Mouse (Mus musculus) hindbrain, embryonic 13.5 days (tissue): ENCODE measurements at regions not wholly inside any gene's neighbourhood (a gene's known extent, or its start where the extent isn't known, plus 50 kb on each side); places are given as distances from the start of the nearest gene placed in this dataset.

Experiments
- ATAC-seq: fragments of 200-750 bp; cut with Nextera tagmentation; 2 replicates; pipeline ENCODE4 v1.8.0; 2017; ENCODE audit warnings: moderate TSS enrichment; ENCODE audit not compliant: low FRiP score
- H3K27ac ChIP-seq: fragments of 300-500 bp; sonication (generic); 2 replicates; pipeline ENCODE4 v1.5.1; 2015; ENCODE audit warnings: inconsistent platforms, mild to moderate bottlenecking, moderate library complexity
- H3K27me3 ChIP-seq: fragments of 300-500 bp; sonication (generic); 2 replicates; pipeline ENCODE4 v1.6.1; 2015; ENCODE audit warnings: mild to moderate bottlenecking, inconsistent platforms
- H3K36me3 ChIP-seq: fragments of 300-500 bp; sonication (generic); 2 replicates; pipeline ENCODE4 v1.6.1; 2015; ENCODE audit warnings: mild to moderate bottlenecking, inconsistent platforms
- H3K4me1 ChIP-seq: fragments of 300-500 bp; sonication (generic); replicated peaks from 2 replicates; pipeline ENCODE4 v1.6.1; 2015; ENCODE audit warnings: inconsistent platforms
- H3K4me2 ChIP-seq: fragments of 300-500 bp; sonication (generic); 2 replicates; pipeline ENCODE4 v1.6.1; 2015; ENCODE audit warnings: inconsistent platforms, mild to moderate bottlenecking, moderate library complexity
- H3K4me3 ChIP-seq: fragments of 300-500 bp; sonication (generic); 2 replicates; pipeline ENCODE4 v1.5.1; 2015; ENCODE audit warnings: mild to moderate bottlenecking, inconsistent platforms
- H3K9ac ChIP-seq: fragments of 300-500 bp; sonication (generic); 2 replicates; pipeline ENCODE4 v1.6.1; 2015; ENCODE audit warnings: mild to moderate bottlenecking, inconsistent platforms
- H3K9me3 ChIP-seq: fragments of 300-500 bp; sonication (generic); 2 replicates; pipeline ENCODE4 v1.6.1; 2016; ENCODE audit warnings: inconsistent platforms
- WGBS: fragments of 180-500 bp; shearing (Covaris S2); methylation state at CpG from one replicate; pipeline ENCODE4 v1.1.7; 2015; 5-methylcytosine and 5-hydroxymethylcytosine counted together

DNA sequence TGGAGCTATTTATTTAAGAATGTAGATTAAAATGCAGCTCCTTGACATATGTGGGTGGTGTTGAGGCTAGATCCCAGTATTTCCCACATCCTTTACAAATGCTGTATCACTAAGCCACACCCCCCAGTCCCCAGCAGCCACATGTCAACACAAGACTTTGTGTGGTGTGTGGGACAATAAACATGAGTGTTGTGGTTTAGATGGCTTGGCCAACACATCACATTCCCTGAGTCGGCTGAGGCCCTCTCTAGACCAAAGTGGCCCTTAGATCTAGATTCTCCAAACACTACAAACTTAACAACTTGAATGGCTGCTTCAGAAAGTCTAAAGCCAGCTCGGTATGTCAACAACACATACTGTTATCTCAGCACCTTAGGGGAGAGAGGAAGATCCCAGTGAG lies 94.2 kb upstream of the Nxt1 start:
- H3K9me3 ChIP-seq: no peaks in the 10 kb centered on the region
- H3K9ac ChIP-seq: no peak overlapping the region
- no peak overlapping the region for H3K4me2 ChIP-seq
- 81% methylated on average over 2 of the region's 2 CpGs for WGBS
- no peaks in the 10 kb centered on the region for H3K4me1 ChIP-seq
- H3K27ac ChIP-seq: no peak overlapping the region
- no peak overlapping the region for H3K4me3 ChIP-seq
- H3K27me3 ChIP-seq: no peaks in the 10 kb centered on the region
- no peaks in the 10 kb centered on the region for H3K36me3 ChIP-seq
- no peak for ATAC-seq

DNA sequence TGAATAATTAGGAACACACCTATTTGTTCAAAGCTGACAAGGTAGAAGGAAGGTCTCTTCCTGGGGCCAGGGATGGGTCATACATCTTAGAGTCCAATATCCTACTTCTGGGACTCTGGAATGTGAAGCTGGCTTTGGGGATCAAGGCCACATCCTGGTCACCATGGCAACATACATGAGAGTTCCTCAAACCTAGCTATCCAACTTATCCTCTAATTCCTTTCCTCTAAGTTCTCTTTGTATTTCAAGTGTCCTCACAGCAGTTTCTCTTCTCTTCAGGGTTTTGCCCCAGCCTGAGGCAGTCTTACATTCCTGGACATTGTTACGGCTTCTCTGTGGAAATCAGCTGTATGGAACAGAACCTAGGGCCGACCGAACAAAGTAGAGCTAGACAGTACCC lies 97.0 kb upstream of the Nxt1 start:
- no peak overlapping the region for H3K9ac ChIP-seq
- no peaks in the 10 kb centered on the region for H3K9me3 ChIP-seq
- ATAC-seq: no peak
- H3K36me3 ChIP-seq: no peaks in the 10 kb centered on the region
- H3K4me1 ChIP-seq: no peaks in the 10 kb centered on the region
- H3K4me2 ChIP-seq: no peak overlapping the region
- H3K4me3 ChIP-seq: no peak overlapping the region
- no peaks in the 10 kb centered on the region for H3K27me3 ChIP-seq
- WGBS: 83% methylated on average over 3 of the region's 3 CpGs
- H3K27ac ChIP-seq: no peak overlapping the region

DNA sequence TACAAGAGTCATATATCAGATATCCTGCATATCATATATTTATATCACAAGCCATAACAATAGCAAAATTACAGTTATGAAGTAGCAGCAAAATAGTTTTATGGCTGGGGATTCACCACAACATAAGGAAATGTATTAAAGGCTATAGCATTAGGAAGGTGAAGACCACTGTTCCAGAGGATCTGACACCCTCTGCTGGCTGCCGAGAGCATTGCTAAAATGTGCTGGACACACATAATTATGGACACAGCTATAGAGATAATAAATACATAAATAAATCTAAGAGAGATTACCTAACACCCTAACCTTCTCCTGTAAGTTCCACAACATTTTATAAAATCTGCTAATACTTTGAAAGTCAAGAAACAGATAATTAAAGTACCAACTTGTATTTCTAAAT lies 100.2 kb upstream of the Nxt1 start:
- no peaks in the 10 kb centered on the region for H3K36me3 ChIP-seq
- no peak overlapping the region for H3K4me3 ChIP-seq
- H3K4me2 ChIP-seq: no peak overlapping the region
- no peak overlapping the region for H3K9ac ChIP-seq
- no peaks in the 10 kb centered on the region for H3K9me3 ChIP-seq
- H3K27me3 ChIP-seq: no peaks in the 10 kb centered on the region
- H3K4me1 ChIP-seq: no peaks in the 10 kb centered on the region
- no peak overlapping the region for H3K27ac ChIP-seq
- no peak for ATAC-seq
- WGBS: 16% methylated on average over 1 of the region's 1 CpGs

DNA sequence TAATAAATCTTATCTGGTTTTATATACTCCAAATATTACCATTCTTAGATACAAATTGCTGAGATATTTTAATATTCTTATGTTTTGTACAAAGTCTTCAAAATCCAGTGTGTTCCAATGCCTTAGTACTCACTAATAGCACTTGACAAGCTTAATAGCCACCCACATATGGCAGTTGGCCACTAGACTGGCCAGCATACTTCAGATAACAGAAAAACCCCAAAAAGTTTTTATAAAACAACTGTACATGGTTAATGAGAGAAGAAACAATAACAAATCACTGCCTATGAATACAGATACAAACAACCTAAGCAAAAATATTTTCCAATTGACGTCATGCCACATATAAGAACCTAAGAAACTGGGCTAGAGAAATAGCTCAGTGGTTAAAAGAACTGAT lies 100.8 kb upstream of the Nxt1 start:
- 95% methylated on average over 1 of the region's 1 CpGs for WGBS
- no peaks in the 10 kb centered on the region for H3K9me3 ChIP-seq
- no peak overlapping the region for H3K9ac ChIP-seq
- no peak overlapping the region for H3K4me3 ChIP-seq
- no peaks in the 10 kb centered on the region for H3K27me3 ChIP-seq
- no peak for ATAC-seq
- H3K27ac ChIP-seq: no peak overlapping the region
- H3K36me3 ChIP-seq: no peaks in the 10 kb centered on the region
- no peak overlapping the region for H3K4me2 ChIP-seq
- H3K4me1 ChIP-seq: no peaks in the 10 kb centered on the region

DNA sequence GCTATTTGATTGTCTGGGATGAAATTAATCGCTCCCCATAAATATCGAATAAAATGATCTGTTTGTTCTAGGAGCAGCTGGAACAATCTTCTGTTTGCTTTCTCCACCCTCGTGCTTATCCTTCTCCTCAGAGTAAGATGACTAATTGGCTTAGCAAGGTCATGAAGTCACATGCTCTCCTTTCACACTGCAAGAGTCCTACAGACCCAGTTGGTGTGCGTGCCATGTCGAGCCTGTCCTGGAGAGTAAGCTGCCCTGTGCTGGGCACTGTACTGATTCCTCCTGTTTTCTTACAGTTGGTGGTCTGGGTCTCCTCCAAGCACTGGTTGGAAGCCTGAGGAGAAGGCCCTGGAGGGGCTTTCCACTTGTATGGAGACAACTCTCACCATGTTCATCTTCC lies 101.4 kb upstream of the Nxt1 start:
- Histone ChIP-seq H3K27ac (no peak overlapping the region), H3K9me3 (no peaks in the 10 kb centered on the region), H3K9ac (no peak overlapping the region), H3K4me3 (no peak overlapping the region), H3K4me1 (no peaks in the 10 kb centered on the region), H3K36me3 (no peaks in the 10 kb centered on the region), H3K4me2 (no peak overlapping the region), H3K27me3 (no peaks in the 10 kb centered on the region)
- 76% methylated on average over 5 of the region's 5 CpGs for WGBS
- no peak for ATAC-seq

DNA sequence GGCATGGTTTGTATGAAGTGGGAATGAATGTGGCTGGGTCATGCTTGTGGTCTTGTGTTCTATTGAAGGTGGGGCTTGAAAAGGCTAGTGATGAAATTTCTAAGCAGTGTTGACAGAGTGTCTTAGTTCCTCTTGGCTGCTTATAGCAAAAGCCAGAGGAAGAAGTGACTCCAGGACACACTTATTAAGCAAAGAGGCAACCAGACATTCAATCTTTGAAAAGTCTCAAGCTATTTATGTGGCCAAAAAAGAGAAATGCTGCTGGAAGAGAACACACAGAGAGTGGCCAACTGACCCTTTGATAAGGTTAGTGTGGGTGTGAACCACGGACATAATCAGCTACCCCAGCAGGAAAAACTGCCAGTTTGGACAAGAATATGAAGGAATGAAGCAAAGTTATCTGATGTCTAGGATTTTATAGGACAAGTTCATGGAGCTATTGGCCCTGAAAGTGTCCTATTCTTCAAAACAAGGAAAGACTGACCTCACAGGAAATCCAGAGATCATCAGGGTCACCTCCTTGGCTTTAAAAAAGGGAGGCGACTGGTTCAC lies 104.4 kb upstream of the Nxt1 start:
- no peak overlapping the region for H3K4me2 ChIP-seq
- H3K36me3 ChIP-seq: no peaks in the 10 kb centered on the region
- 76% methylated on average over 2 of the region's 2 CpGs for WGBS
- H3K4me1 ChIP-seq: no peaks in the 10 kb centered on the region
- no peaks in the 10 kb centered on the region for H3K27me3 ChIP-seq
- H3K4me3 ChIP-seq: no peak overlapping the region
- H3K9ac ChIP-seq: no peak overlapping the region
- H3K27ac ChIP-seq: no peak overlapping the region
- ATAC-seq: no peak
- no peaks in the 10 kb centered on the region for H3K9me3 ChIP-seq

DNA sequence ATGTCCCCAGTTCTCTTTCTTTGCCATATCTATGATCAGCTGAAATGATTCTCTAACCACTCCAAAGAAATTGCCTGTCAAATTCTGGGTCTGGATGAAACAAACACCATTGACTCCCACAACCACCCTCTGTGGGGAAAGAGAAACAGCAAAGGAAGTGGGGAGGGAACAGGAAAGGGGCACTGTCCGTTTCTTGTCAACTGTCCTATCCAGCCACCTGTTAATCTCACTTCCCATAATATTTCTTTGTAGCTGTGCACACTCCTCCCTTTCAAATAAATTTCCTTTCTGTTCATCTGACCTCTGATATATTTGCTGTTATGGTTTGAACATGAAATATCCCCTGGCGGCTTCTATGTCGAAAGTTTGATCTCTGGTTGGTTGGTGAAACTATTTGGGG lies 109.0 kb upstream of the Nxt1 start:
- H3K9me3 ChIP-seq: no peaks in the 10 kb centered on the region
- H3K9ac ChIP-seq: no peak overlapping the region
- no peaks in the 10 kb centered on the region for H3K27me3 ChIP-seq
- no peaks in the 10 kb centered on the region for H3K4me1 ChIP-seq
- 86% methylated on average over 3 of the region's 3 CpGs for WGBS
- no peak overlapping the region for H3K4me2 ChIP-seq
- H3K36me3 ChIP-seq: no peaks in the 10 kb centered on the region
- H3K4me3 ChIP-seq: no peak overlapping the region
- H3K27ac ChIP-seq: no peak overlapping the region
- no peak for ATAC-seq

DNA sequence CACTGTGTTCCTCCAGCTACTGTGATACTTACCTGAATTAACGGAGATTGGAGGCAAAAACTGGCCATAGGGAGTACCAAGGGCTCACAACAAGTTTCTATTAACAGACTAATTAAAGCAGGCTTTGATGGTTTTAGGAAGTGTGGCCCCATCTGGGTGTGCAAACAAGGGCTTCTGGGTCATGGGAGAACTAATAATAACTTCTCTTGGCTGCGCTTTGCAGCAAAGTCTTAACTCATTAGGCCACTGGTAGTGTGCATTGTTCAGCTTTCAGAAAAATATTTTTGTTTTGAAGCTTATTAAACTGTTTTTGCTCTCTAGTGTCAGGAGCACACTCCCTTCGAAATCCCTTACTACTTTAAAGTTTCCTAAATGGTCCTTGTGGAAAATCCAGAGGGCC lies 110.4 kb upstream of the Nxt1 start:
- Histone ChIP-seq H3K4me2 (no peak overlapping the region), H3K27ac (no peak overlapping the region), H3K4me3 (no peak overlapping the region), H3K9me3 (no peaks in the 10 kb centered on the region), H3K36me3 (no peaks in the 10 kb centered on the region), H3K9ac (no peak overlapping the region), H3K27me3 (no peaks in the 10 kb centered on the region), H3K4me1 (no peaks in the 10 kb centered on the region)
- no peak for ATAC-seq
- 79% methylated on average over 3 of the region's 3 CpGs for WGBS

DNA sequence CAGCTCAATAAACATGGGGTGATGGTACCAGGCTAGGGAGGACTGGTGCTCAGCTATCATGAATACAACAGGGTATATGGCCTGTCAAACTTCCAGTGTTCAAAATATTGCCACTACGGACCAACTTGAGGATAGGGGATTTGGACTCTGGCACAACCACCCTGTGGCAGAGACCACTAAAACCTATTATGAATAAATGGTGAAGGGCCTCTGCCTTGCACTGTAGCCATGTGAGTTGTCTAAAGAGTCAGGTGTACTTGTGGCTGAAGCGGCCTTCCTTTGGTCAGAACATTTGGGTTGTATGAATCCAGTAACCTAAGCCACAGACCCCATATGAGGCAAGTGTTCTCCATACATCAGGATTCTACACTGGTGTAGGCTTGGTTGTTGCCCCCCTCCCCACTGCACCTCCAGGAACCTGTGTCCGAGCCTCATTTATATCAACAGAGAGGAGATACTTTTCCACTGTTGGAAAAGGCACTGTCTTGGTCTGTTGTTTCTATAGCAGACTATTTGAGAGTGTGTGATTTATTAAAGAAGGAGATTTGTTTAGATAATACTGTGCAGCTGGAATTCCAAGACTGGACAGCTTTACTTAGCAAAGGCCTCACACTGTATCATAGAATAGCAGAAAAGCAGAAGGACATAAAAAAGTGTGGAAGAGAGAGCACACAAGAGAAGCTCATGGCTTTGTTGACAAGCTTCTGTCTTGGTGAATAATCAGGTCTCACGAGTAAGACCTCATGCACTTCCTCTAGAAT lies 112.2 kb upstream of the Nxt1 start:
- Histone ChIP-seq H3K27ac (no peak overlapping the region), H3K4me3 (no peak overlapping the region), H3K9ac (no peak overlapping the region), H3K4me1 (no peaks in the 10 kb centered on the region), H3K36me3 (no peaks in the 10 kb centered on the region), H3K9me3 (no peaks in the 10 kb centered on the region), H3K4me2 (no peak overlapping the region), H3K27me3 (no peaks in the 10 kb centered on the region)
- 89% methylated on average over 4 of the region's 4 CpGs for WGBS
- ATAC-seq: no peak

DNA sequence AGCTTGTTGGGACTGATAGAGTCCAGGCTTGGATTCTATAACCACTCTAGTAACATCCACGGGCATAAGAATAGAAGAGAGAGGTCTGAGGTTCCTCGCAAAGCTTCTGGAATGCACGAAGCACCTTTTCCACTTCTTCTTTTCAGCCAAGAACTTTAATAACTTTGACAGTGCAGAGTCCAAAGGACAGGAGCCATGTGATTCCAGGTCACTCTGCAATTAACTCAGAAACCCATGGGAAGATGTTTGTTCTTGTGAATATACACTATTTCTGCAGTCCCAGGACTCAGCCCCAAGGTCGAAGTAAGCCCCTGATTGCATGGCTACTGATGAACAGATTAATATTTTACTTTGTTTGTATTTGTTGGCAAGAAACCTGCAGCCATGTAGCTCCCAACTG lies 113.0 kb upstream of the Nxt1 start:
- Histone ChIP-seq H3K4me1 (no peaks in the 10 kb centered on the region), H3K27me3 (no peaks in the 10 kb centered on the region), H3K36me3 (no peaks in the 10 kb centered on the region), H3K4me3 (no peak overlapping the region), H3K9me3 (no peaks in the 10 kb centered on the region), H3K4me2 (no peak overlapping the region), H3K27ac (no peak overlapping the region), H3K9ac (no peak overlapping the region)
- no peak for ATAC-seq
- 88% methylated on average over 4 of the region's 4 CpGs for WGBS

DNA sequence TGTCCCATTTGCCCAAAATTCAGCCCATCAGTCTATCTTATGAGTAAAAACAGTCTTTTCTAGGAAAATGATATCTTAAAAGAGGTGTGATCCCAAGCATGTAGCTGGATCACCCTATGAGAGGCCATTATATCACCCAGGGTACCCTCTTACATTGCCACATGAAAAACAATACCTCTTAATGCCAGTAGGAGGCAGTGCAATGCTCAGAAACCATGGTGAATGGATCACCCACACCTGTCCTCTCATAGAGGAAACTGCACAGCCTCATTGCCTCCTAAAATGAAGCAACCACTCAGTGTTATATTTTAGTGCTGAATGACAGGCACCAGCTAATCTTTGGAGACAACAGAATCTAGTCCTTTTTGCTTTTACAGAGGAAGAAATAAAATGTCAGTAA lies 114.0 kb upstream of the Nxt1 start:
- Histone ChIP-seq H3K9me3 (no peaks in the 10 kb centered on the region), H3K4me2 (no peak overlapping the region)
- no peak for ATAC-seq

DNA sequence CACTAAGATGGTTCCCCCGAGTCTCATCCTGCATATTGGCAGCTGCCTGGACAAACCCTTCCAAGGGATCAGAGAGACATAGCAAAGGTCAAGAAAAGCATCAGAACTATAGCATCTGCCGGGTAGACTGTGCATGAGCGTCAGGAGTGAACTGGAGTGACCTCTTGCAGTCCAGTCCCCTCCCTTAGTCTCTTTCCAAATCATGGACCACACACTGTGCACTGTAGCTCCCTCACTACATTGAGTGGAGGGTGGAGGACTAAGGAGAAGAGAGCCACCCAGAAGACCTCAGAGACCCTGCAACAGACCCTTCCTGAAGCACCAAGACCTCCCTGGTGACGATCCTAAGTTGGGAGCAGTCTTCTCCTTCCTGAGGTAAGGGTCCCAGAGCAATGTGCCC lies 107.8 kb upstream of the Cd93 start:
- no peak overlapping the region for H3K4me2 ChIP-seq
- no peak overlapping the region for H3K9ac ChIP-seq
- H3K4me1 ChIP-seq: no peaks in the 10 kb centered on the region
- 83% methylated on average over 4 of the region's 4 CpGs for WGBS
- no peak overlapping the region for H3K4me3 ChIP-seq
- no peaks in the 10 kb centered on the region for H3K27me3 ChIP-seq
- H3K27ac ChIP-seq: no peak overlapping the region
- no peaks in the 10 kb centered on the region for H3K9me3 ChIP-seq
- ATAC-seq: no peak
- H3K36me3 ChIP-seq: no peaks in the 10 kb centered on the region

More for the DNA sequence above, 114.0 kb upstream of the Nxt1 start:
- Histone ChIP-seq H3K36me3 (no peaks in the 10 kb centered on the region), H3K4me1 (no peaks in the 10 kb centered on the region), H3K9ac (no peak overlapping the region), H3K27me3 (no peaks in the 10 kb centered on the region), H3K4me3 (no peak overlapping the region), H3K27ac (no peak overlapping the region)

DNA sequence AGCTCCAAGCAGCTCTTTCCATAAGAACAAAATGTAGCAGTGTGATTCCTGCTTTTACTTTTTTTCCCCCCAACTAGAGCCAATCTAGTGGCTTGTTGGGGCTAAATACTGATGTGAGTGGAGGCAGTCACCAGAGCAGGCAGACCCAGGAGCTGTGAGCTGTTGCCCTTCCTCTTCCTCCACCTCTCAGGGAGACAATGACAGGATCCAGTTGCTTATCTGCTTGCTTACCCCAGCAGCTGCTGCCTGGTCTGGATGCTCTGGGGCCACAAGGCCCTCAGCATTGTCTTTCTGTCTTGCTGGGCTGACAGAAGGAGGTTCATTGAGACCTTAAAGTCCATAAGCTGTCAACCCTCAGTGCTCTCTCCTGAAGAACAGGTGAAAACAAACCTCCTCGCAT lies 106.3 kb upstream of the Cd93 start:
- no peaks in the 10 kb centered on the region for H3K27me3 ChIP-seq
- no peak overlapping the region for H3K4me2 ChIP-seq
- no peaks in the 10 kb centered on the region for H3K4me1 ChIP-seq
- no peaks in the 10 kb centered on the region for H3K36me3 ChIP-seq
- H3K4me3 ChIP-seq: no peak overlapping the region
- H3K27ac ChIP-seq: no peak overlapping the region
- H3K9ac ChIP-seq: no peak overlapping the region
- 89% methylated on average over 1 of the region's 1 CpGs for WGBS
- H3K9me3 ChIP-seq: no peaks in the 10 kb centered on the region
- no peak for ATAC-seq
